Mouse (Mus musculus): ENCODE measurements around the gene Hoxc8. TPM values are rescaled to one million over a fixed set of nuclear protein-coding genes. Genes with fewer than 3 reads are reported as not detected.
A peak's percentile ranks its signal among the peaks of the same experiment; 100 is the strongest.

Gene Hoxc8
- total RNA-seq, 1 experiment from 2014 or later, result 26.7 TPM

- DNase-seq, result peak; percentile 61
Observed at GRCm38 (mm10) chr15:103034043-103034806, 43.8 kb downstream of the Hoxc8 start.

GRCm38 (mm10) chr15:103034807-103035547 is 44.6 kb downstream of the Hoxc8 start:
- peak; percentile 31 for DNase-seq

GRCm38 (mm10) chr15:103035548-103035881 is 45.1 kb downstream of the Hoxc8 start:
- DNase-seq, result no peak

GRCm38 (mm10) chr15:103037579-103037978 is 47.2 kb downstream of the Hoxc8 start:
- DNase-seq, result no peak

- no peak for DNase-seq
Observed at GRCm38 (mm10) chr15:103038701-103039480, 48.5 kb downstream of the Hoxc8 start.

- no peak for DNase-seq
Observed at GRCm38 (mm10) chr15:103039609-103040008, 49.2 kb downstream of the Hoxc8 start.

- DNase-seq, result no peak
Observed at GRCm38 (mm10) chr15:103040601-103041000, 50.2 kb downstream of the Hoxc8 start.

- DNase-seq, result no peak
Observed at GRCm38 (mm10) chr15:103041613-103042012, 51.2 kb downstream of the Hoxc8 start.

GRCm38 (mm10) chr15:103042209-103042608 is 51.8 kb downstream of the Hoxc8 start:
- DNase-seq, result no peak

Small RNAs within 50 kb of the gene (microRNA-seq; reads per million reads assigned to microRNA genes)
- gene Mir196a-2 (239 to 295 reads per million in 2 experiments), gene Mir615 (1,365 to 2,350 reads per million in 2 experiments)

Other genes starting within 250 kb of the Hoxc8 start
- not detected in 2 replicates for gene Hoxc13, start 69.5 kb upstream of the Hoxc8 start, total RNA-seq (2021)
- gene Hoxc12, start 53.9 kb upstream of the Hoxc8 start, total RNA-seq (2021), result not detected in 2 replicates
- gene Hoxc11, start 36.2 kb upstream of the Hoxc8 start, total RNA-seq (2021), result not detected in 2 replicates
- 0.36 and 0.48 TPM in 2 replicates for gene Hoxc10, start 23.8 kb upstream of the Hoxc8 start, total RNA-seq (2021)
- 7.6 and 9.0 TPM in 2 replicates for gene Hoxc5, start 23.2 kb upstream of the Hoxc8 start, total RNA-seq (2021)
- 0.85 and 1.5 TPM in 2 replicates for gene Hoxc9, start 14.2 kb upstream of the Hoxc8 start, total RNA-seq (2021)
- gene Hoxc6, start 7.7 kb downstream of the Hoxc8 start, total RNA-seq (2021), result 59.4 and 68.1 TPM in 2 replicates
- gene Hoxc4, start 28.3 kb downstream of the Hoxc8 start, total RNA-seq (2021), result 7.3 and 8.4 TPM in 2 replicates
- gene Smug1, start 176.5 kb downstream of the Hoxc8 start, total RNA-seq (2021), result 12.1 and 19.9 TPM in 2 replicates
- gene Cbx5, start 249.2 kb downstream of the Hoxc8 start, total RNA-seq (2021), result 73.2 and 88.5 TPM in 2 replicates
- gene Hnrnpa1, start 249.8 kb downstream of the Hoxc8 start, total RNA-seq (2021), result 210 and 212 TPM in 2 replicates

Measured in adrenal gland, postnatal 25 days (tissue).